Mouse (Mus musculus) common myeloid progenitor, adult 5-6 weeks (primary cell): Measurements from ENCODE around the gene Cxcr5. TPM values are rescaled to one million over a fixed set of nuclear protein-coding genes. Genes with fewer than 3 reads are reported as not detected.

Source experiments
- ATAC-seq: replicated peaks from 2 replicates; pipeline ENCODE4 v1.8.0; 2016; ENCODE audit warnings: low read depth, mild to moderate bottlenecking, moderate TSS enrichment, inconsistent platforms; ENCODE audit not compliant: poor library complexity, severe bottlenecking
- total RNA-seq: library from RNA; stranded (forward); fragments of 200-1000, 187-1606 nt; gene quantifications from 2 replicates; pipeline ENCODE4 v1.2.3, GENCODE M21; 2017

The Cxcr5 gene
- total RNA-seq, 1 experiment from 2014 or later = not detected

DNA sequence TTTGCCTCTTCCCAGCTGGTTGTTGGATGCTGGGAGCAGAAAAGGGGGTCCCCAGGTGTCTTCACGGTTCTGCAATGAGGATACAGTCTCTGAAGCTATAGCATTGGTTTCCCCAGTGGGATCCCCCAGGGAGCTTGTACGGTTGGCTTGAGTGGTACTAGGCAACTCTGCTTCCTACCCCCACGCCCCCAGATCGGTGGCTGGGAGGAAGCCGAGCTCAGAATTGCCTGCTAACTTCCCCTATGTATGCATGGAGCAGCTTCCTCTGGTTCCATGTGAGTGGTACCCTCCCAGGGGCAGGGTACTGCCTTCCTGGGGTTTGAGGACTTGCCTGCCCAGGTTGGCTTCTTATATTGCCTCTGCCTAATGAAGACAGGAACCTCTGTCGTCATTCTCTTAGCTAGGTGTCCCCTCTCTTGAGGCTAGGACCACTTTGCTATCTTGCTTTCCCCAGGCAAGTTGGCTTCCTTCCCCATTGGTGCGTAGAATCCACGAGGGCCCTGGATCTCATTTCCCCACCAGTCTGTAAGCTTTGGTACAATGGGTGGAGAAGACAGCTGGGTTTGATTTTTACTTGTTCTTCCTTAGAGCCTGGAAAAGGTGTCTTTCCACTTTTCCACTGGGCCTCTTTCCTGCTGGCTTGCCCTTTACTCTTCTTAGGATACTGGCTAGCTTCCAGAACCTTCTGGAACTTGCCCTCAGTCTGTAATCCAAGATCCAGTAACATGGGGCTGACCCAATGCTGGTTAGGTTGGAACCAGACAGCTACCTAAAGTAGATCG is 49.6 kb downstream of the Cxcr5 start:
- ATAC-seq = peak; percentile 20; the same call in 1 of the 2 replicates

- no peak for ATAC-seq
These were observed 50.6 kb downstream of the Cxcr5 start for GRCm38 (mm10) chr9:44510872-44511601.

GRCm38 (mm10) chr9:44510355-44510871 is 51.3 kb downstream of the Cxcr5 start:
- ATAC-seq = peak; percentile 2; the same call in 1 of the 2 replicates

- ATAC-seq = peak; percentile 65
These were observed 52.0 kb downstream of the Cxcr5 start for GRCm38 (mm10) chr9:44509487-44510354.

DNA sequence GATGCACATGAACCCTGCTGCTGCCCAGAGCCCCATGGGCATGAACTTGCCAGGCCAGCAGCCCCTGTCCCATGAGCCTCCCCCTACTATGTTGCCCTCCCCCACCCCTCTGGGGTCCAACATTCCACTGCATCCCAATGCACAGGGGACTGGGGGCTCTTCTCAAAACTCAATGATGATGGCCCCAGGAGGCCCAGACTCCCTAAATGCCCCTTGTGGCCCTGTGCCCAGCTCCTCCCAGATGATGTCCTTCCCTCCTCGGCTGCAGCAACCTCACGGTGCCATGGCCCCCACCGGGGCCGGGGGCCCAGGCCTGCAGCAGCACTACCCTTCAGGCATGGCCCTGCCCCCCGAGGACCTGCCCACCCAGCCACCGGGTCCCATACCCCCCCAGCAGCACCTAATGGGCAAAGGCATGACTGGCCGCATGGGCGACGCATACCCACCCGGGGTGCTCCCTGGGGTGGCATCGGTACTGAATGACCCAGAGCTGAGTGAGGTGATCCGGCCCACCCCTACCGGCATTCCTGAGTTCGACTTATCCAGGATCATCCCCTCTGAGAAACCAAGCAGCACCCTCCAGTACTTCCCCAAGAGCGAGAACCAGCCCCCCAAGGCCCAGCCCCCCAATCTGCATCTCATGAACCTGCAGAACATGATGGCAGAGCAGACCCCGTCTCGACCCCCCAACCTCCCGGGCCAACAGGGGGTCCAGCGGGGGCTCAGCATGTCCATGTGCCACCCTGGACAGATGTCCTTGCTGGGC is 52.8 kb downstream of the Cxcr5 start:
- ATAC-seq = no peak

- ATAC-seq = no peak
These were observed 53.5 kb downstream of the Cxcr5 start for GRCm38 (mm10) chr9:44508124-44508619.

- ATAC-seq = no peak
These were observed 54.3 kb downstream of the Cxcr5 start for GRCm38 (mm10) chr9:44507345-44507744.

- ATAC-seq = no peak
These were observed 55.1 kb downstream of the Cxcr5 start for GRCm38 (mm10) chr9:44506566-44506965.

- no peak for ATAC-seq
These were observed 55.7 kb downstream of the Cxcr5 start for GRCm38 (mm10) chr9:44505824-44506467.

- ATAC-seq = no peak
These were observed 56.5 kb downstream of the Cxcr5 start for GRCm38 (mm10) chr9:44504893-44505823.

DNA sequence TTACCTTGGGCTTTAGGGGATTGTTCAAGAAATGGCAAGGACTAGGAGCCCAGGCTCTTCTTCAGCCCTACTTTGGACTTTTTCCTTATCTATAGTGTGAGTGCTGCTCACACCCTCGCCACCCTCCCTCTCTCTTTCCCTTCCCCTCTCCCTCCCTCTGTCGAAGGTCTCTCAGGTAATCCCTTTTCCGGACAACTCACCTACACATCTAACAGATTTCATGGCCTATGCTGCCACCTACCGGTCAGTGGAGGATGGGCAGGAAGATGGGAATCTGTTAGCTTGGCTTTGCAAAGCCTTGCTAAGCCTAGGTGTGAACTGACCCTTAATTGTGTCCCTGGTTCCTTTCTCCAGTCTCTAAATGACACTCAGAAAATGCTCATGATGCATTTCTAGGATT is 59.7 kb downstream of the Cxcr5 start:
- ATAC-seq = peak; percentile 43

DNA sequence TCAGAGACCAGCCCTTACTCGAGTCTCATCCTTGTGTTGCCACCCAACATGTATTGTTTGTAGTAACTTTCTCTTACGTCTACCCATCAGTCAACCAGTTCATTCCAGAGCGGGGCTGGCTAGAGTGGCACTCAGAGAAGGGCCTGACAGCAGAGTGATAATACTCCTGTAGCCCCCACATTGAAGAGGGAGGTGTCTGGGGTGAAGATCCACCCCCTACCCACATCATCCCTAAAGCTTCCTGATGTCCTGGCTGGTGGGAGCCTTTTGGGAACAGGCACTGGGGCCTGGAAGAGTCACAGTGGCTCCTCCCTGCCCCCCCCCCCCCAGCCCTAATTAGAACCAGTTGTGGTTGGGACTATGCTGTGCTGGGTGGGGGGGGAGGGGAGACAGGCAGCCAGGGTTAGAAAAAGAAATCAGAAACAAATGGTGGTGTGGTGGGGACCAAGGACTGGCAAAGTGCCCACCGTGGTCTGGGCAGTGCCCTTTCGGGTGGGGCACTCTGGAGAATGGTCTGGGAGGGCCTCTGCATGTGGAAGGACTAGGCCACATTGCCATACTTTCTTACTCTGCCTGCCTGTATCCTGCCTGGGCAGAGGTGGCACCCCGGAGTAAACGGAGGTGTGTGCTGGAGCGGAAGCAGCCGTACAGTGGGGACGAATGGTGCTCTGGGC is 60.3 kb downstream of the Cxcr5 start:
- ATAC-seq = no peak

DNA sequence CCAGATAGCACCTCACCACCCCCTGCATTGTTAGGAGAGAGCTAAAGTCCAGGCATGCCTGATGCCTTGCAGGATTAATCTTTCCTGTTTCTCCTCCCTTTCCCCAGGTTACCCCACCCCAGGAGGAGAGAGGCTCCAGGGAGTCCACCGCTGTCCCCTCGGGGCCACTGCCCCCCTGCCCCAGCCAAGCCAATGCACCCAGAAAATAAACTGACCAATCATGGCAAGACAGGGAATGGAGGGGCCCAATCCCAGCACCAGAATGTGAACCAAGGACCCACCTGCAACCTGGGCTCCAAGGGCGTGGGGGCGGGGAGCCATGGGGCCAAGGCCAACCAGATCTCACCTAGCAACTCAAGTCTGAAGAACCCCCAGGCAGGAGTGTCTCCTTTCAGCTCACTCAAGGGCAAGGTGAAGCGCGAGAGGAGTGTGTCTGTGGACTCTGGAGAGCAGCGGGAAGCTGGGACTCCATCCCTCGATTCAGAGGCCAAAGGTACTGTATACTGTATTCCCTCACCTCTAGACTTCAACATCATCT is 61.0 kb downstream of the Cxcr5 start:
- ATAC-seq = no peak

GRCm38 (mm10) chr9:44500163-44500533 is 61.5 kb downstream of the Cxcr5 start:
- ATAC-seq = no peak

- no peak for ATAC-seq
These were observed 62.1 kb downstream of the Cxcr5 start for GRCm38 (mm10) chr9:44499356-44500162.
